Mouse (Mus musculus): ENCODE data around the gene Gzmd. TPM values are rescaled to one million over a fixed set of nuclear protein-coding genes. Genes with fewer than 3 reads are reported as not detected.
"Not testable (repeated sequence)": the region's sequence is repeated elsewhere in the genome, so short reads cannot be mapped to it uniquely, and the experiment has no call there.

The Gzmd gene
- polyA plus RNA-seq, 1 experiment from 2014 or later, result not detected

DNA sequence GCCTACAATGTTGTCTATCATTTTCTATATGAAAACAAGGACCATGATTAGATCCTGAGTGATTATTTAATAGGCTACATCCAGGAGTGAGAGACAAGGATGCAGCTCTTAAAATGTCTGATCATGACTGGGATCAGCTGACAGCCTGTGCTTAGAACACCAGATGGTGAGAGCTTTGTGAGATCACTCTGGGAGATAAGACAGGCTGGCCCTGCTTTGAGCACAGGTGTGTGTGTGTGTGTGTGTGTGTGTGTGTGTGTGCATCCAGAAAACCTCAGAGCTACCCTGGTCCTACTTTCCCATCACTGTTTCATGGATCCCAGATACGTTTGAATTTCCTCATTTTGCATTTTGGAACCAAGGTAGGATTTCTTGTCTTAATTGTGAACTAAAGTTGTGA lies 1.3 kb upstream of the Gzmd start:
- H3K27me3 ChIP-seq (replicated peaks; ENCODE audit: control insufficient read depth, insufficient read depth, low read length); DNase-seq (ENCODE audit: low spot score); H3K9me3 ChIP-seq (replicated peaks; ENCODE audit: control insufficient read depth, low read length); H3K27ac ChIP-seq (ENCODE audit: low read depth, low read length); H3K36me3 ChIP-seq (ENCODE audit: control insufficient read depth, insufficient read depth, low read length); H3K4me1 ChIP-seq (ENCODE audit: control insufficient read depth, insufficient read depth, low read length); ATAC-seq; H3K4me2 ChIP-seq (ENCODE audit: low read length); H3K9ac ChIP-seq (ENCODE audit: low read length); H3K4me3 ChIP-seq (ENCODE audit: low read depth, low read length): not testable (repeated sequence)
- 79% methylated on average over 1 of the region's 1 CpGs for WGBS

GRCm38 (mm10) chr14:56128341-56128740 lies 4.1 kb downstream of the Gzmd start:
- H3K27ac ChIP-seq (ENCODE audit: low read depth, low read length), result no peak overlapping the region
- 52% methylated on average over 3 of the region's 3 CpGs for WGBS
- no peak overlapping the region for H3K9ac ChIP-seq (ENCODE audit: low read length)
- no peaks in the 10 kb centered on the region for H3K9me3 ChIP-seq (replicated peaks; ENCODE audit: control insufficient read depth, low read length)
- no peak overlapping the region for H3K4me3 ChIP-seq (ENCODE audit: low read depth, low read length)
- ATAC-seq (no peak), DNase-seq (ENCODE audit: low spot score) (no peak)
- no peaks in the 10 kb centered on the region for H3K36me3 ChIP-seq (ENCODE audit: control insufficient read depth, insufficient read depth, low read length)
- H3K4me1 ChIP-seq (ENCODE audit: control insufficient read depth, insufficient read depth, low read length), result no peaks in the 10 kb centered on the region
- no peaks in the 10 kb centered on the region for H3K27me3 ChIP-seq (replicated peaks; ENCODE audit: control insufficient read depth, insufficient read depth, low read length)
- H3K4me2 ChIP-seq (ENCODE audit: low read length), result no peak overlapping the region

DNA sequence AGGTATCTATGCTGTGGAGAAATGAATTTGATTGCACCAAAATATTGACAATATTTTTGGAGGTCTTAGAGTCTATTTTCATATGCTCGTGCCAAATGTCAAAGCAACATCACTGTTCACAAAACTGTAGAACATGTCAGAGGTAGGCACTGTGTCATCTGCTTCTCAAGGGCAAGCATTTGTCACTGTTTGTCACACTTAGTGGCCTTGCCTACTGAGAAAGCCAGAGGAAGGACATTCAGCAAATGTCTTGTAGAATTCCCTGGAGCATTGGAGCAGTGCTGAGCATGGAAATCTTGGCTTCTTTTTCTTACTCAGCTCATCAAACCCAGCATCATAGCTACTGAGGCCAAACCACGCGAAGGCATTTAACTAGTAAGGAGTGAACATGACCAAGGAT lies 8.9 kb downstream of the Gzmd start:
- H3K27me3 ChIP-seq (replicated peaks; ENCODE audit: control insufficient read depth, insufficient read depth, low read length), result no peaks in the 10 kb centered on the region
- no peak overlapping the region for H3K9ac ChIP-seq (ENCODE audit: low read length)
- ATAC-seq (no peak), DNase-seq (ENCODE audit: low spot score) (no peak)
- H3K4me3 ChIP-seq (ENCODE audit: low read depth, low read length), result no peak overlapping the region
- no peak overlapping the region for H3K4me2 ChIP-seq (ENCODE audit: low read length)
- no peaks in the 10 kb centered on the region for H3K4me1 ChIP-seq (ENCODE audit: control insufficient read depth, insufficient read depth, low read length)
- WGBS, result 81% methylated on average over 3 of the region's 3 CpGs
- no peaks in the 10 kb centered on the region for H3K9me3 ChIP-seq (replicated peaks; ENCODE audit: control insufficient read depth, low read length)
- H3K36me3 ChIP-seq (ENCODE audit: control insufficient read depth, insufficient read depth, low read length), result no peaks in the 10 kb centered on the region
- no peak overlapping the region for H3K27ac ChIP-seq (ENCODE audit: low read depth, low read length)

GRCm38 (mm10) chr14:56120525-56120924 lies 11.9 kb downstream of the Gzmd start, which contains the start of gene Gzme:
Gene Gzme, minus strand, starts transcription at chr14:56120625.
- Histone ChIP-seq H3K27me3 (replicated peaks; ENCODE audit: control insufficient read depth, insufficient read depth, low read length) (no peaks in the 10 kb centered on the region), H3K9ac (ENCODE audit: low read length) (no peak within 1 kb of the TSS), H3K4me3 (ENCODE audit: low read depth, low read length) (no peak within 1 kb of the TSS), H3K4me2 (ENCODE audit: low read length) (no peak within 1 kb of the TSS), H3K9me3 (replicated peaks; ENCODE audit: control insufficient read depth, low read length) (no peaks in the 10 kb centered on the region), H3K36me3 (ENCODE audit: control insufficient read depth, insufficient read depth, low read length) (no peaks in the 10 kb centered on the region), H3K27ac (ENCODE audit: low read depth, low read length) (no peak within 1 kb of the TSS), H3K4me1 (ENCODE audit: control insufficient read depth, insufficient read depth, low read length) (no peaks in the 10 kb centered on the region)
- ATAC-seq, result no peak
- no peak for DNase-seq (ENCODE audit: low spot score)

- not testable (repeated sequence) for H3K4me1 ChIP-seq (ENCODE audit: control insufficient read depth, insufficient read depth, low read length); H3K36me3 ChIP-seq (ENCODE audit: control insufficient read depth, insufficient read depth, low read length); H3K27me3 ChIP-seq (replicated peaks; ENCODE audit: control insufficient read depth, insufficient read depth, low read length); H3K27ac ChIP-seq (ENCODE audit: low read depth, low read length); H3K9me3 ChIP-seq (replicated peaks; ENCODE audit: control insufficient read depth, low read length); H3K4me3 ChIP-seq (ENCODE audit: low read depth, low read length); H3K4me2 ChIP-seq (ENCODE audit: low read length); DNase-seq (ENCODE audit: low spot score); H3K9ac ChIP-seq (ENCODE audit: low read length); ATAC-seq
- whole genome bisulfite sequencing, result 95% methylated on average over 33 of the region's 33 CpGs
These were observed 16.7 kb downstream of the Gzmd start for GRCm38 (mm10) chr14:56115531-56116310.

DNA sequence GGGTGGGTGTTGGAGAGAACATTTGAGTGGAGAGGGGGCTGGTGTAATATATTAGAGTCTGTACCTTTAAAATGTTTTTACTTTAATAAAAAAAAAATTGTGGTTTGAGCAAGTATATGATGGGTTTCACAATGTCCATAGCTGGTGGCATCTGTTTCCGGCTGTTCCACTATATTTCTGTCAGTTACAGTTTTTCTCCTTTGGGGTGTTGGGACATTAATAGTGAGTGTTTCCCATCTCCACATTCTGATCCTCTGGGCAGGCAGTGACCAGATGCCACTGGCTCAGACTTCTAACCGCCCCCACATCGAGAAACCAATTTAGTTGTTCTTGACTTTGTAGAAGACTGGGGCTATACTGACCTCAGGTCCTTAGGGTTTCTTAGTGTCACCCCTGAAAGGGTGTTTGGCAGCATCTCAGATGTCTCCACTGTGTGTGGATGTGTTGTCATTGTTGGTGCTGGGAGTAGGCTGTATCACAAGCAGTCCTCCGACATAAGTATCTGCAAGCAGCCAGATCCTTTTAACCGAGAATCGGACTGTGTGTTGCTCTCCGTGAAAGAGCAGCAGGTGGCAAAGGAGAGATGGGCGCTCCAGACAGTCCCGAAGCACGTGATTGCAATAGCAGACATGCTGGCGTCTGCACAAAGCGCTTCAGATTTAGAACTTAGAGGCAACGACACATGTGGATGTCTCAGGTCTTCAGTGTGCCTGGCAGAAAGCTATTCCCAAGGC lies 26.8 kb downstream of the Gzmd start:
- 84% methylated on average over 13 of the region's 13 CpGs for WGBS
- ATAC-seq (no peak), DNase-seq (ENCODE audit: low spot score) (no peak)
- no peaks in the 10 kb centered on the region for H3K36me3 ChIP-seq (ENCODE audit: control insufficient read depth, insufficient read depth, low read length)
- H3K4me2 ChIP-seq (ENCODE audit: low read length), result no peak overlapping the region
- H3K9ac ChIP-seq (ENCODE audit: low read length), result no peak overlapping the region
- no peak overlapping the region for H3K4me3 ChIP-seq (ENCODE audit: low read depth, low read length)
- H3K9me3 ChIP-seq (replicated peaks; ENCODE audit: control insufficient read depth, low read length), result no peaks in the 10 kb centered on the region
- H3K4me1 ChIP-seq (ENCODE audit: control insufficient read depth, insufficient read depth, low read length), result no peaks in the 10 kb centered on the region
- H3K27me3 ChIP-seq (replicated peaks; ENCODE audit: control insufficient read depth, insufficient read depth, low read length), result no peaks in the 10 kb centered on the region
- no peak overlapping the region for H3K27ac ChIP-seq (ENCODE audit: low read depth, low read length)

DNA sequence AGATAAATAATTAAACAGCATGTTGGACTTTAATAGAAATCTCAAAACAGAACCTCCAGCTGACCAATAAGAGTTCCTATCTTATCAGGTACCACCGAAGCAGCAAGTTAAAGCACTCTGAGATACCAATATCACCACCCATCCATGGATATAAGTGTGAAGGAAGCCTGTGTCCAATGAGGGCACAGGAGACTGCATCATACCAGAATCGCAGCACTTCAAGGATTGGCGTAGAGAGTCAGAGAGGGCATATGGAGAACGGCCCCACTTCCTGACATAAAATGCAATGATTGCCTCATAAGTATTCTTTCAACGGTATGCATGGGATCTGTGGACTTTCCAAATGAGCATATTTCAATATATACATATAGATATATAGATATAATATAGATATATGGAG lies 27.4 kb downstream of the Gzmd start:
- WGBS, result 95% methylated on average over 5 of the region's 5 CpGs
- no peak for ATAC-seq
- Histone ChIP-seq H3K4me3 (ENCODE audit: low read depth, low read length) (no peak overlapping the region), H3K27me3 (replicated peaks; ENCODE audit: control insufficient read depth, insufficient read depth, low read length) (no peaks in the 10 kb centered on the region), H3K4me2 (ENCODE audit: low read length) (no peak overlapping the region), H3K36me3 (ENCODE audit: control insufficient read depth, insufficient read depth, low read length) (no peaks in the 10 kb centered on the region), H3K4me1 (ENCODE audit: control insufficient read depth, insufficient read depth, low read length) (no peaks in the 10 kb centered on the region), H3K27ac (ENCODE audit: low read depth, low read length) (no peak overlapping the region), H3K9me3 (replicated peaks; ENCODE audit: control insufficient read depth, low read length) (no peaks in the 10 kb centered on the region), H3K9ac (ENCODE audit: low read length) (no peak overlapping the region)
- DNase-seq (ENCODE audit: low spot score), result no peak

- Histone ChIP-seq H3K4me1 (ENCODE audit: control insufficient read depth, insufficient read depth, low read length) (no peaks in the 10 kb centered on the region), H3K27me3 (replicated peaks; ENCODE audit: control insufficient read depth, insufficient read depth, low read length) (no peaks in the 10 kb centered on the region), H3K4me2 (ENCODE audit: low read length) (no peak overlapping the region), H3K27ac (ENCODE audit: low read depth, low read length) (no peak overlapping the region), H3K4me3 (ENCODE audit: low read depth, low read length) (no peak overlapping the region), H3K9ac (ENCODE audit: low read length) (no peak overlapping the region), H3K36me3 (ENCODE audit: control insufficient read depth, insufficient read depth, low read length) (no peaks in the 10 kb centered on the region), H3K9me3 (replicated peaks; ENCODE audit: control insufficient read depth, low read length) (no peaks in the 10 kb centered on the region)
- 49% methylated on average over 3 of the region's 3 CpGs for WGBS
- ATAC-seq, result no peak
- DNase-seq (ENCODE audit: low spot score), result peak; percentile 60
These were observed 29.0 kb downstream of the Gzmd start for GRCm38 (mm10) chr14:56103452-56103851.

DNA sequence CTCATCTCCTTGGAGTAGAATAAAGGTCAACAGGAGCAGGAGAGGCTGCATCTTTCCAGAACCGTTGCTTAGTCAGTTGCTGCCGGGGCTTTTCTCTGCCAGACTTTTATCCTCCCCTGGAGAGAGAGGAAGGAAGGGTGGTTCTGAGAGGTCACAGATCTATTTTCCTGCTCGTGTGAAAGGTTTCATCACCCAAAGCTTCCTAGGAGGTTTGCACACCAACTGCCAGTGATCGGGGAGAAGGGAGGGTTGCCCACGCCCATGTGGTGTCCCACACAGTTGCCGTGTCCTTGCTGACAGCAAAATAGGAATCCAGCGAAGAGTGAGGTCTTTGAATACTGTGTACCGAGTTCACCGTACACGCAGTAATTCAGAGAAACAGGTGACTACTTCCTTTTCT lies 30.0 kb downstream of the Gzmd start, which contains the start of gene Ctsg:
Gene Ctsg, minus strand, starts transcription at position 189 of the 400 bp plus-strand sequence.
- 82% methylated on average over 10 of the region's 10 CpGs for WGBS
- Histone ChIP-seq H3K4me1 (ENCODE audit: control insufficient read depth, insufficient read depth, low read length) (no peaks in the 10 kb centered on the region), H3K4me3 (ENCODE audit: low read depth, low read length) (no peak within 1 kb of the TSS), H3K9ac (ENCODE audit: low read length) (no peak within 1 kb of the TSS), H3K27ac (ENCODE audit: low read depth, low read length) (no peak within 1 kb of the TSS), H3K9me3 (replicated peaks; ENCODE audit: control insufficient read depth, low read length) (no peaks in the 10 kb centered on the region), H3K4me2 (ENCODE audit: low read length) (no peak within 1 kb of the TSS), H3K27me3 (replicated peaks; ENCODE audit: control insufficient read depth, insufficient read depth, low read length) (no peaks in the 10 kb centered on the region), H3K36me3 (ENCODE audit: control insufficient read depth, insufficient read depth, low read length) (no peaks in the 10 kb centered on the region)
- DNase-seq (ENCODE audit: low spot score), result no peak
- no peak for ATAC-seq

Data from forebrain, embryonic 14.5 days (tissue).